Mouse (Mus musculus): ENCODE measurements at regions not wholly inside any gene's neighbourhood (a gene's known extent, or its start where the extent isn't known, plus 50 kb on each side); places are given as distances from the start of the nearest gene placed in this dataset.

DNA sequence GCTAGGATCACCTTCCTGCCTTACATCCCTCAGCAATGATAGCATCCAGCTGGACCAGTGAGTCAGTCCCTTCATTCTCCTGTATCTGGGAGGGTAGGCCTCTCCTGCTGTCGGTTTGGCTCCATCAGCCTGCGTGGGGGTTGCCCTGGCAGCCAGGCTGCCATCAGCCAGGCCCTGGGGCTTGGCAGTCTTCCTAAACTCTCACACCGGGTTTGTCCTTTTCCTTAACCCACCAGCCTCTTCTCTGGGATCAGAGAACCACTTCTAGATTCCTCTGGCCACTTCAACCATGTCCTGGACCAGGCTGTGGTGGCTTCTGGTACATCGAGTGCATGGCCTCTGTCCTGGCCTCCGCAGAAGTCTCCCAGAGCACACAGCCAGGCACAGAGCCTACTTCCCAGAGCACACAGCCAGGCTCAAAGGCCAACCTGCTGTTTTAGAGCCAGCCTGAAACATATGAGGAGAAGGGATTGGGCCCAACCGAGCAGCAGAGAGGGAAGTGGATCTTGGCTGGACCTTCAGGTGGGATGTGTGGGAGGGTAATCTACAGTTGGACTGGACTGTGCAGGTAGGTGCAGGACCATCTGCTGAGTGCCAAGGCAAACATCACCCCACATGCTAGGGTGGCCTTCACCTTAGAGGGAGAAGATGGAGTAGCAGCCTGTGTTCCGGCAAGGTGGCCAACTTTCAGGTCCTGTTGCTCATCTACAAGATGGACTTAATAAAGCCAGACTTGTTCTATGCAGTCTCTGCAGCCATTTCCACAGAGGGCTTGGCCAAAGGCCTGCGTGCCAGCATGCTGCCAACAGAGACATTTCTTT, 87.8 kb upstream of the Tle3 start:
- no peak for TF ChIP-seq CTCF (IDR thresholded peaks at IDR 0.05; ENCODE audit: extremely low read depth, insufficient read length, insufficient replicate concordance, low read depth, low read length)
- no peak for TF ChIP-seq POLR2A (IDR thresholded peaks at IDR 0.05; ENCODE audit: low read depth, low read length)
